Mouse (Mus musculus): ENCODE measurements around the gene Lrrc15. TPM values are rescaled to one million over a fixed set of nuclear protein-coding genes. Genes with fewer than 3 reads are reported as not detected.

Lrrc15 gene
- polyA plus RNA-seq, 1 experiment from 2014 or later = 0.79 TPM

DNA sequence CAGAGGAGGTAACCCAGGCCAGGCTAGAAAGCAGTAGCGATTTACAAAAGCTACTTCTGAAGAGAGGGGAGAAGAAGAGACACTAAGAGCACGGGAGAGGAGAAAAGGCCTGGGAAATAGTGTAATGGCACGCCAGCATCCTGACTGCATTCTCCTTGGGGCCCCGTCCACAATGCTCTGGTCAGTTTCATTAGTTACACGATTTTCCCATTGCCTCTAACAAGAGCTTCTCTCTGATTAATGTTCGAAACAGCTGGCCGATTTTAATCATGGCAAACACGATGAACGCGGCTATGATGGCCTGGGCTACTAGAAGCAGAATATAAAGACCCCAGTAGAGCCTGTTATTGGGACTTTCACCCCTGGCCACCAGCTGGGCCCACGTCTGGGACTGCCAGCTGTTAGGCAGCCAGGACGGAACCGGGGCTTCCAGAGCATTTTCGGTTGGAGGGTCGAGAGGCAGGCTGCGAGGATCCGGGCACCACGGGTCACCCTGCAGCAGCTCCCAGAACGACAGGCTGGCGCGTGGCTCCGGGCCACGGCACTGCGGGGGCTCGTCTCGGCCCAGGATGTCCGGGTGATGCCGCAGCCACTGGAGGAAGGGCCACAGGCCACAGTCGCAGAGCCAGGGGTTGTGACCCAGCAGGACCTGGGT lies 25.0 kb upstream of the Lrrc15 start:
- WGBS = 10% methylated on average over 29 of the region's 29 CpGs
- peak overlapping the region; percentile 99 for H3K4me2 ChIP-seq
- TF ChIP-seq CTCF (IDR thresholded peaks at IDR 0.05; ENCODE audit: low read depth) = no peak
- H3K4me3 ChIP-seq (ENCODE audit: low read depth, low read length) = peak overlapping the region; percentile 56
- 0 out of 2 replicates have a peak, but pooled peaks cover 4% of the 10 kb centered on the region for H3K36me3 ChIP-seq (ENCODE audit: insufficient read depth)
- no peaks in the 10 kb centered on the region for H3K9me3 ChIP-seq (ENCODE audit: low read depth, low read length)
- H3K27ac ChIP-seq (ENCODE audit: low read depth) = no peak overlapping the region
- peaks cover 51% of the 10 kb centered on the region for H3K27me3 ChIP-seq (ENCODE audit: insufficient read depth, low read length)
- no peaks in the 10 kb centered on the region; the same call in 1 of the 2 replicates for H3K4me1 ChIP-seq (ENCODE audit: insufficient read depth)
- H3K9ac ChIP-seq = peak overlapping the region; percentile 48
- ATAC-seq (ENCODE audit: insufficient read depth) (peak; percentile 41; the same call in 1 of the 2 replicates), DNase-seq (peak; percentile 65)

DNA sequence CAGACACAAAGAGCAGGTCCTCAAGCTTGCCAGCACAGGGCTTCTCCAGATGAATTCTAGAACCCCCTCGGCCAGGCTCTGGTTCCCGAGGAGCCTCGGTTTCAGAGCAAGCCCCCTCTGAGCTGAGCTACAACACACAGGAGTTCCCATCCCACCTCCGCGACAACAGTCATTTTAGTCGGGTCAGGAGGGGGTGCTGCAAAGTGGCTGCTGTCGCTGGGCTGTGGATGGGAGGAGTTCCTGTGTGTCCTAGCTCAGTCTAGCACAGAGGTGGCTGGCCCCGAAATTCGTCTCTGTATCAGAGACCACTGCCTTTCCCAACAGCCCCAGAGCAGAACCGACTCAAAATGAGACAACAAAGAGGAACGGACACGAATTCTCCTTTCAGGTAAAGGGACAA lies 24.2 kb upstream of the Lrrc15 start:
- Histone ChIP-seq H3K27ac (ENCODE audit: low read depth) (no peak overlapping the region), H3K4me3 (ENCODE audit: low read depth, low read length) (no peak overlapping the region), H3K9me3 (ENCODE audit: low read depth, low read length) (no peaks in the 10 kb centered on the region), H3K4me2 (no peak overlapping the region), H3K9ac (no peak overlapping the region), H3K36me3 (ENCODE audit: insufficient read depth) (0 out of 2 replicates have a peak, but pooled peaks cover 4% of the 10 kb centered on the region), H3K4me1 (ENCODE audit: insufficient read depth) (no peaks in the 10 kb centered on the region; the same call in 1 of the 2 replicates), H3K27me3 (ENCODE audit: insufficient read depth, low read length) (peaks cover 51% of the 10 kb centered on the region)
- 49% methylated on average over 12 of the region's 12 CpGs for WGBS
- no peak for ATAC-seq (ENCODE audit: insufficient read depth)
- no peak for DNase-seq
- no peak for TF ChIP-seq CTCF (IDR thresholded peaks at IDR 0.05; ENCODE audit: low read depth)

DNA sequence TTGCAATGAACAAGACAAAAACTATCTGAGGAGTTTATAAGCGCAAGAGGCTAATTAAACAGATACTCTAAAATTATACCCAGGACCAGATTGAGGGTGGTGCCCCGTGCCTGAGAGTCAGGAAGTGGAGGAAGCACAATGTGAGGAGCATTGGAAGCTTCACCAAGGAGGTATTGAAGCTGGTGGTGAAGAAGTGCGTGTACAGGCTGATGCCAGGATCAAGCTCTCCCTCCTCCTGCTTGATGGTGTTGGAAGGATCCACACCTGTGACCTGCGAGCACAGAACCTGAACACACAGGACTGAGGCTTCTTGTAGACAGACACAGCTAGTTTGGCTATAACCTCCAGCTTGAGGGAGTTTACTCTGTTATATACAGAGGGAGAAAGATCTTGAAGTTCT lies 23.0 kb upstream of the Lrrc15 start:
- no peak for DNase-seq
- WGBS = 72% methylated on average over 4 of the region's 4 CpGs
- no peak for TF ChIP-seq CTCF (IDR thresholded peaks at IDR 0.05; ENCODE audit: low read depth)

DNA sequence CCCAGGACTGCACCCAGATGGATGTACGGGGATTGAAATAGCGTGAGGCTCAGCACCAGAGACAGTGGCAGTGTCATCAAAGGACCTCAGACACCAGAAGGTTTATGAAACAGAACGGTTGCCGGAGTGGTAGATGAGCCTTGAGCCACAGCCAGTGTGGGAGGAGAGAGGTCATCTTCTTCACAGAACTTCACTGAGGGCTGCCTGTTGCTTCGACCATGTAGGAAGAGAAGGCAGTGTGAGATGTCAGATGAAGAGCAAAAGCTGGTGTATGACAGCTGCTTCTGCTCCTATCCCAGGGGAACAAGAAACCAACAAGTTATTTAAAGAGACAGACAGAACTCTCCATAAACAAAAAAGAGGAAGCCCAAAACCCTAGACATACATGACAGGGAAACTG lies 21.2 kb upstream of the Lrrc15 start:
- Histone ChIP-seq H3K27ac (ENCODE audit: low read depth) (no peak overlapping the region), H3K4me3 (ENCODE audit: low read depth, low read length) (no peak overlapping the region), H3K36me3 (ENCODE audit: insufficient read depth) (no peaks in the 10 kb centered on the region), H3K4me2 (no peak overlapping the region), H3K9me3 (ENCODE audit: low read depth, low read length) (no peaks in the 10 kb centered on the region), H3K4me1 (ENCODE audit: insufficient read depth) (no peaks in the 10 kb centered on the region; the same call in 1 of the 2 replicates), H3K9ac (no peak overlapping the region), H3K27me3 (ENCODE audit: insufficient read depth, low read length) (peaks cover 27% of the 10 kb centered on the region)
- peak; percentile 76 for DNase-seq
- TF ChIP-seq CTCF (IDR thresholded peaks at IDR 0.05; ENCODE audit: low read depth) = no peak
- ATAC-seq (ENCODE audit: insufficient read depth) = peak; percentile 69; the same call in 1 of the 2 replicates
- WGBS = 29% methylated on average over 5 of the region's 5 CpGs

More for the DNA sequence above, 23.0 kb upstream of the Lrrc15 start:
- Histone ChIP-seq H3K27me3 (ENCODE audit: insufficient read depth, low read length) (peaks cover 46% of the 10 kb centered on the region), H3K4me3 (ENCODE audit: low read depth, low read length) (no peak overlapping the region), H3K27ac (ENCODE audit: low read depth) (no peak overlapping the region), H3K36me3 (ENCODE audit: insufficient read depth) (no peaks in the 10 kb centered on the region), H3K9me3 (ENCODE audit: low read depth, low read length) (no peaks in the 10 kb centered on the region), H3K9ac (no peak overlapping the region), H3K4me2 (no peak overlapping the region), H3K4me1 (ENCODE audit: insufficient read depth) (no peaks in the 10 kb centered on the region; the same call in 1 of the 2 replicates)
- ATAC-seq (ENCODE audit: insufficient read depth) = no peak

DNA sequence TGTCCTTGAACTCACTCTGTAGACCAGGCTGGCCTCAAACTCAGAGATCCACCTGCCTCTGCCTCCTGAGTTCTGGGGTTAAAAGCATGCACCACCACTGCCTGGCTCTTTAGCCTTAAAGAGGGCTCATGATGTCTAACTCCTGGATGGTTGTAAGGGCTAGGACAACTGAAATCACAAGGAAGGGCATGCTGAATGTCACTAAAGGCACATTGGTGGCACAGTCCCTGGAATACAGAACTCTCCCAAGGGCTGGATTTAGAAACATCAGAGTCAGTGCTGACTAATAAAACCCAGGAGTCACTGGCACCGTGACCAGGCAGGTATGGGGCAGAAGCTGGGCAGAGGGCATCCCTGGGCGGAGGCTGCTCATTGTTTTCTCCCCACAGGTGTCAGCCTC lies 20.4 kb upstream of the Lrrc15 start:
- Histone ChIP-seq H3K9me3 (ENCODE audit: low read depth, low read length) (no peaks in the 10 kb centered on the region), H3K27ac (ENCODE audit: low read depth) (no peak overlapping the region), H3K4me2 (no peak overlapping the region), H3K4me3 (ENCODE audit: low read depth, low read length) (no peak overlapping the region), H3K4me1 (ENCODE audit: insufficient read depth) (no peaks in the 10 kb centered on the region; the same call in 1 of the 2 replicates), H3K36me3 (ENCODE audit: insufficient read depth) (no peaks in the 10 kb centered on the region), H3K27me3 (ENCODE audit: insufficient read depth, low read length) (peaks cover 19% of the 10 kb centered on the region), H3K9ac (no peak overlapping the region)
- TF ChIP-seq CTCF (IDR thresholded peaks at IDR 0.05; ENCODE audit: low read depth) = no peak
- whole genome bisulfite sequencing = 68% methylated on average over 2 of the region's 2 CpGs
- no peak for ATAC-seq (ENCODE audit: insufficient read depth)
- DNase-seq = no peak

DNA sequence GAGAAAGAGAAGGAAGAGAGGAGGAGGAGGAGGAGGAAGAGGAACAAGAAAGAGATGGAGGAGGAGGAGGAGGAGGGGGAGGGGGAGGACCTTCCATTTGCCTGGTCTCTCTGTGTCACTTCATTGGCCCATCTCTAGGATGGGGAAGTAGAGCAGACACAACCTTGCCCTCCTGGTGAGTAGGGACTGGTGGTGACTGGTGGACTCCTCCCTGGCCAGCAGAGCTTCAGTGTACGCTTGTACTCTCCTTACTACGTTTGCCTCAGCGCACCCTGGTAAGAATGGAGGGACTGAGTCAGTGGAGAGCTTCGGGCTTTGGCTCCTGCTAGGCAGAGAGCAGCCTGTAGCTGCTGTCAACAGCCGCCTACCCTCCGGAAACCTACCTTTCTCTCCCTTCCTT lies 19.6 kb upstream of the Lrrc15 start:
- no peak overlapping the region for H3K27ac ChIP-seq (ENCODE audit: low read depth)
- peaks cover 12% of the 10 kb centered on the region for H3K27me3 ChIP-seq (ENCODE audit: insufficient read depth, low read length)
- ATAC-seq (ENCODE audit: insufficient read depth) (no peak), DNase-seq (no peak)
- no peaks in the 10 kb centered on the region for H3K9me3 ChIP-seq (ENCODE audit: low read depth, low read length)
- no peaks in the 10 kb centered on the region for H3K36me3 ChIP-seq (ENCODE audit: insufficient read depth)
- no peak overlapping the region for H3K4me2 ChIP-seq
- no peak overlapping the region for H3K4me3 ChIP-seq (ENCODE audit: low read depth, low read length)
- H3K4me1 ChIP-seq (ENCODE audit: insufficient read depth) = no peaks in the 10 kb centered on the region
- TF ChIP-seq CTCF (IDR thresholded peaks at IDR 0.05; ENCODE audit: low read depth) = no peak
- WGBS = 78% methylated on average over 6 of the region's 6 CpGs
- no peak overlapping the region for H3K9ac ChIP-seq

DNA sequence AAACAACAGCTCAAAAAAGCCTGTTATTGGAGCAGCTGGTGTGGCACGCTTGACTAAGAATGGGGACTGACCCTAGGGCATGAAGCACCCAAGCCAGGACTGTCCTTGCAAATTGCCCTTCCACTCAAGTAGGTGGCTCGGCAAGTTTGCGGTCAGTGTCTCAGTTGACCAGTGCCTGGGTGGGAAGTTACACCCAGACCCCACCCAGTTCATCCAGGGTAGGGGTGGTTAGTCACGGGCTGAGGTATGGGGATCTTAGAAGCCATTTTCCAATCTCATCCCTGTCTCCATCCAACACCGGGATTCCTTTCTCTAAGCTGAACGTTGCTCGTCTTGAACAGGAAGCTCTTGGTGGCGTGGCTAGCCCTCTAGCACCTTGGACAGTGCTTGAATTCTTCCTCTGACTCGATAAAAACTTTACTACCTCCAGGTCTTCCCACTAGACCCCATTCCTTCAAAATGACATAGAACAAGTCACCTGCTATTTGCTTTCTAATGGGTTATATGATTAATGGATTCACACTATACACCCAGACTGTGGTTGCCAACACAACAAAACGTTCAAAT lies 16.7 kb upstream of the Lrrc15 start:
- H3K4me2 ChIP-seq = no peak overlapping the region
- H3K9me3 ChIP-seq (ENCODE audit: low read depth, low read length) = no peaks in the 10 kb centered on the region
- no peak overlapping the region for H3K9ac ChIP-seq
- no peak overlapping the region for H3K4me3 ChIP-seq (ENCODE audit: low read depth, low read length)
- H3K27ac ChIP-seq (ENCODE audit: low read depth) = no peak overlapping the region
- WGBS = 57% methylated on average over 10 of the region's 10 CpGs
- H3K36me3 ChIP-seq (ENCODE audit: insufficient read depth) = no peaks in the 10 kb centered on the region
- TF ChIP-seq CTCF (IDR thresholded peaks at IDR 0.05; ENCODE audit: low read depth) = no peak
- ATAC-seq (ENCODE audit: insufficient read depth) = no peak
- H3K4me1 ChIP-seq (ENCODE audit: insufficient read depth) = no peaks in the 10 kb centered on the region
- peak; percentile 54 for DNase-seq
- no peaks in the 10 kb centered on the region for H3K27me3 ChIP-seq (ENCODE audit: insufficient read depth, low read length)
